Mouse (Mus musculus) megakaryocyte, embryonic 14.5 days (primary cell): ENCODE results near the gene Hipk3.

Source experiments
- FLI1 ChIP-seq: IDR thresholded peaks from 2 replicates; pipeline ENCODE4 v1.6.1; 2012; ENCODE audit warnings: low read length, inconsistent platforms, mixed read lengths
- GATA1 ChIP-seq: IDR thresholded peaks from 3 replicates; pipeline ENCODE4 v1.6.1; 2012; ENCODE audit warnings: mixed read lengths, low read length, inconsistent platforms, borderline replicate concordance

DNA sequence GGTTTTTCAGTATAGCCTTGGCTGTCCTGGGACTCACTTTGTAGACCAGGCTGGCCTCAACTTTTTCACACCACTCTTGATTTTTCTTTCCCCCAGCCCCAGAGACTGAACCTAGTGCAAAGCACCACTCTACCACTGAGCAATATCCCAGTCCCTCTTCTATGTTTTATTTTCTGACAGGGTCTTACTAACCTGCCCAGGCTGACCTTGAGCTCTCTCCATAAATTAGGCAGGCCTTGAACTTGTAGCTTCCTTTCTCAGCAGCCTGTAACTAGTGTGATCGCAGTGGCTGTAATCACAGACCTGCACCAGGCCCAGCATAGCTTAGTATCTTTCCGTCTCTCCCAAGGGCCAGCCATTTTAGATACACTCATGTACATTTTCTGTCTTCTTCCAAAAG is 3.0 kb upstream of the Hipk3 start:
- TF ChIP-seq GATA1 = no peak
- no peak for TF ChIP-seq FLI1
